In the genomic region with DNA sequence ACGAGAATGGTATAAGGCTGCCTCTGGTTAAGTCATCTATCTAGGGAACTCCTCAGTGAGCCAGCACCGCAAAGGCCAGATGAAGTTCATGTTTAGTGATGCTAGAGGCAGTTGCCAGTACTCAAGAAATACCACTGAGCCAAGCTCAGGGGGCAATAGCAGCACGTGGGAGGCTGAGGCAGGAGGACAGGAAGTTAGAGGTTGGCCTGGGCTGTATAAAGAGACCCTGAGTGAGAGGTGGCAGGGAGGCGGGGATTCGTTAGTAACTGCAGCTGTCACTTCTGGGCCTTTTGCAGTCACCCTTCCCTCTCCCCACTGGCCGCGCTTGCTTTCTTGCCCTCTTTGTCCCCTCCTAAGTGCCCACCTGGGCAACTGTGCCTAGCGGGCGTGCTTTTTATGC, we compare ENCODE assay signal across 8 mouse cellular contexts. TPM values are rescaled to one million over a fixed set of nuclear protein-coding genes. Genes with fewer than 3 reads are reported as not detected.
DNase-seq lines count a peak whose midpoint lies in the region; ATAC-seq and TF ChIP-seq lines count a peak whose summit lies in the region.

No protein-coding gene starts in this region.

- H3K36me3 ChIP-seq in liver, adult 2 months (ENCODE audit: control insufficient read depth, insufficient read depth, low read length): peaks cover under 1% of the 10 kb centered on the region; the same call in 1 of the 2 replicates
- peaks cover 7% of the 10 kb centered on the region; the same call in 1 of the 2 replicates for H3K36me3 ChIP-seq in intestine, embryonic 15.5 days
- H3K36me3 ChIP-seq in neural tube, embryonic 13.5 days: peaks cover 25% of the 10 kb centered on the region

- WGBS in liver, adult 2 months: 38% methylated on average over 9 of the region's 9 CpGs
- 21% methylated on average over 9 of the region's 9 CpGs for WGBS in intestine, embryonic 15.5 days
- 13% methylated on average over 9 of the region's 9 CpGs for WGBS in neural tube, embryonic 13.5 days

- no peak overlapping the region for H3K27ac ChIP-seq in liver, adult 2 months (replicated peaks; ENCODE audit: insufficient read depth, low read depth, low read length)
- no peak overlapping the region for H3K27ac ChIP-seq in cortical plate, adult 2 months (ENCODE audit: insufficient read depth, low read length)
- no peak overlapping the region for H3K27ac ChIP-seq in intestine, embryonic 15.5 days
- no peak overlapping the region for H3K27ac ChIP-seq in neural tube, embryonic 13.5 days (replicated peaks)

- no peak for DNase-seq in liver, adult 2 months (ENCODE audit: extremely low read depth, low read depth, low spot score)
- DNase-seq in liver: no peak
- DNase-seq in adrenal gland, postnatal 36 days: no peak
- no peak for DNase-seq in cerebellum, postnatal 36 days
- no peak for DNase-seq in ovary, postnatal 36 days (ENCODE audit: low spot score)

- ATAC-seq in intestine, embryonic 15.5 days: no peak
- no peak for ATAC-seq in neural tube, embryonic 13.5 days (ENCODE audit: low read depth)

- H3K4me3 ChIP-seq in liver, adult 2 months (ENCODE audit: insufficient read depth, low read depth, low read length): peak overlapping the region; percentile 34; the same call in 1 of the 2 replicates
- H3K4me3 ChIP-seq in cortical plate, adult 2 months (ENCODE audit: insufficient read depth, low read length): peak overlapping the region; percentile 23; the same call in 1 of the 2 replicates
- H3K4me3 ChIP-seq in intestine, embryonic 15.5 days (replicated peaks): peak overlapping the region; percentile 38
- peak overlapping the region; percentile 33 for H3K4me3 ChIP-seq in neural tube, embryonic 13.5 days

- TF ChIP-seq POLR2A in liver, adult 2 months (IDR thresholded peaks at IDR 0.05; ENCODE audit: extremely low read depth, insufficient read depth, low read length): no peak
- no peak for TF ChIP-seq POLR2A in cortical plate, adult 2 months (IDR thresholded peaks at IDR 0.05; ENCODE audit: extremely low read depth, insufficient read depth, low read length)

- H3K79me2 ChIP-seq in liver, adult 2 months (ENCODE audit: control insufficient read depth, insufficient read depth, low read length): peaks cover 3% of the 10 kb centered on the region; the same call in 1 of the 2 replicates

- H3K9ac ChIP-seq in liver, adult 2 months (ENCODE audit: low read depth, low read length): peak overlapping the region; percentile 7
- peak overlapping the region; percentile 51 for H3K9ac ChIP-seq in intestine, embryonic 15.5 days
- peak overlapping the region; percentile 61 for H3K9ac ChIP-seq in neural tube, embryonic 13.5 days

- TF ChIP-seq CTCF in liver, adult 2 months (IDR thresholded peaks at IDR 0.05; ENCODE audit: low read depth, low read length): no peak
- TF ChIP-seq CTCF in cortical plate, adult 2 months (IDR thresholded peaks at IDR 0.05; ENCODE audit: extremely low read depth, insufficient read depth, low read length): no peak

- peaks cover 18% of the 10 kb centered on the region for H3K4me1 ChIP-seq in liver, adult 2 months (ENCODE audit: control insufficient read depth, insufficient read depth, low read length)
- H3K4me1 ChIP-seq in cortical plate, adult 2 months (ENCODE audit: control insufficient read depth, insufficient read depth, low read length): no peaks in the 10 kb centered on the region
- H3K4me1 ChIP-seq in intestine, embryonic 15.5 days (replicated peaks): peaks cover 37% of the 10 kb centered on the region
- peaks cover 41% of the 10 kb centered on the region for H3K4me1 ChIP-seq in neural tube, embryonic 13.5 days (replicated peaks)

- H3K4me2 ChIP-seq in intestine, embryonic 15.5 days (replicated peaks): peak overlapping the region; percentile 90
- peak overlapping the region; percentile 64 for H3K4me2 ChIP-seq in neural tube, embryonic 13.5 days

- no peaks in the 10 kb centered on the region for H3K9me3 ChIP-seq in intestine, embryonic 15.5 days
- H3K9me3 ChIP-seq in neural tube, embryonic 13.5 days: no peaks in the 10 kb centered on the region

- no peaks in the 10 kb centered on the region for H3K27me3 ChIP-seq in liver, adult 2 months (ENCODE audit: control insufficient read depth, insufficient read depth, low read length)
- 0 out of 2 replicates have a peak, but pooled peaks cover 4% of the 10 kb centered on the region for H3K27me3 ChIP-seq in intestine, embryonic 15.5 days (replicated peaks)
- peaks cover 42% of the 10 kb centered on the region for H3K27me3 ChIP-seq in neural tube, embryonic 13.5 days

RNA-seq across cellular contexts. Expression of a gene that starts 1.0 kb away (rescaled TPM):
- total RNA-seq in liver, adult 2 months (2014; rRNA removed): 0.55 and 0.74 TPM in 2 replicates
- 6.4 and 11.1 TPM in 2 replicates for polyA plus RNA-seq in liver, adult 2 months (2012; rRNA removed)
- 5.2 and 5.9 TPM in 2 replicates for polyA plus RNA-seq in cortical plate, adult 2 months (2012; rRNA removed)
- polyA plus RNA-seq in intestine, embryonic 15.5 days (2015; fragmentation: Nextera tagmentation; extraction: Ambion mirVana): 46.6 and 49.2 TPM in 2 replicates
- polyA plus RNA-seq in neural tube, embryonic 13.5 days (2015; fragmentation: Nextera tagmentation; extraction: Ambion mirVana): 18.3 and 21.5 TPM in 2 replicates
- 10 to 100 TPM; 20.8 to 30.0 TPM for total RNA-seq in adrenal gland, postnatal 36 days (2021)

RNA-seq across cellular contexts. Expression of a gene that starts 19.4 kb away (rescaled TPM):
- total RNA-seq in liver, adult 2 months (2014; rRNA removed): 13.1 and 17.8 TPM in 2 replicates
- polyA plus RNA-seq in liver, adult 2 months (2012; rRNA removed): 25.3 and 31.9 TPM in 2 replicates
- 68.4 and 79.6 TPM in 2 replicates for polyA plus RNA-seq in cortical plate, adult 2 months (2012; rRNA removed)
- 123 and 131 TPM in 2 replicates for polyA plus RNA-seq in intestine, embryonic 15.5 days (2015; fragmentation: Nextera tagmentation; extraction: Ambion mirVana)
- polyA plus RNA-seq in neural tube, embryonic 13.5 days (2015; fragmentation: Nextera tagmentation; extraction: Ambion mirVana): 106 and 110 TPM in 2 replicates
- total RNA-seq in adrenal gland, postnatal 36 days (2021): 10 to 100 TPM; 64.8 to 66.1 TPM

RNA-seq across cellular contexts. Expression of a gene that starts 41.8 kb away (rescaled TPM):
- under 0.01 and 0.07 TPM in 2 replicates for total RNA-seq in liver, adult 2 months (2014; rRNA removed)
- not detected in 2 replicates for polyA plus RNA-seq in liver, adult 2 months (2012; rRNA removed)
- 0.36 and 0.67 TPM in 2 replicates for polyA plus RNA-seq in cortical plate, adult 2 months (2012; rRNA removed)
- polyA plus RNA-seq in intestine, embryonic 15.5 days (2015; fragmentation: Nextera tagmentation; extraction: Ambion mirVana): 0.35 TPM in 1 of 2 replicates, not detected in the other
- 0.43 and 0.48 TPM in 2 replicates for polyA plus RNA-seq in neural tube, embryonic 13.5 days (2015; fragmentation: Nextera tagmentation; extraction: Ambion mirVana)
- not detected for total RNA-seq in adrenal gland, postnatal 36 days (2021)

Comparison
In these comparisons a context has a peak if more than half of its experiments do, and no peak if none do; other contexts are left out.
1. H3K9ac ChIP-seq: peak in every context shown above with its lines; median percentile 61 in neural tube, embryonic 13.5 days; 51 in intestine, embryonic 15.5 days; 7 in liver, adult 2 months.